ENCODE assay signal across 18 mouse cellular contexts in the genomic region with DNA sequence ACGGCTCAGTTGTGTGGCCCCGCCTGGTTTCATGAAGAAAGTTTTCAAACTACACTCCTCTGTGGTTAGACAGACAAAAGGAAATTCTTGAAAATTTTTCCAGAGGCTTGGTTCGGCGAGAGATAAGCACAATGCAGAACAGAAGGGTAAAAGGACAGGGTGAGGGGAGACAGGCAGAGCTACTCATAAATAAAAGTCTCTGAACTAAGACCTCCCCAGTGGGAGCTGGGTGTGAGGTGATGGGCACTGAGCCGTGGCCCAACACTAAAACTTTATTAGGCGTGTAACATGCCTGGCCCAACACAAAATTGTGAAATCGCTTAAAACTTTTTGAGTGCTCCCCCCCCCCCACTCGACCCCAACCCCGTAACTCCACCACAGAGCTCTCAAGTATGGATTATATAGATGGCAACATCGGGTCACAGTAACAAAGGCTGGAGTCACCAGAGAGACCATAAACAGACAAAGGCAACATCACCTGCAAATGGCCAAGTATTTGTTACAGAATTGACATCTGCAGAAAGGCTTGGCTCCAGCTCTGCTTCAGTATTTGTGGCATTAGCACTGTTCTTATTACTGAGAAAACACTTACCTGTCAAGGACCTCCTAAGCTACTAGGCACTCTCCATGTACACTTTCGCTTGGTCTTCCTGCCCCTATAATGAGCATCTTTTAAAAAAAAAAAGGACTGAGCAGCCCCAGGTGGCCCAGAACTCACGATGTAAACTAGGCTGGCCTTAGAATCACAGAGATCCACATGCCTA.
DNase-seq lines count a peak whose midpoint lies in the region; ATAC-seq and TF ChIP-seq lines count a peak whose summit lies in the region.
"Had no signal": no experiment of that assay in that cellular context is flagged by ENCODE, and none has a peak within 500 bp of the region (broad histone marks: within the 10 kb centered on the region; RNA-seq: fewer than 3 reads in every experiment).

No protein-coding gene starts in this region.

- H3K4me2 ChIP-seq in heart, embryonic 12.5 days: no peak overlapping the region
- peak overlapping the region; percentile 13 for H3K4me2 ChIP-seq in kidney, embryonic 15.5 days
- no peak overlapping the region for H3K4me2 ChIP-seq in CH12.LX (ENCODE audit: insufficient read depth, low read depth, poor library complexity, severe bottlenecking)
- H3K4me2 ChIP-seq: midbrain, embryonic 13.5 days; neural tube, embryonic 12.5 days had no signal

- no peaks in the 10 kb centered on the region for H3K79me2 ChIP-seq in CH12.LX (replicated peaks; ENCODE audit: control insufficient read depth, extremely low read depth, insufficient read depth, poor library complexity, severe bottlenecking)

- no peaks in the 10 kb centered on the region for H3K27me3 ChIP-seq in heart, embryonic 12.5 days (replicated peaks)
- peaks cover 8% of the 10 kb centered on the region; the same call in 1 of the 2 replicates for H3K27me3 ChIP-seq in kidney, embryonic 15.5 days
- H3K27me3 ChIP-seq in CH12.LX (replicated peaks): no peaks in the 10 kb centered on the region
- no peaks in the 10 kb centered on the region for H3K27me3 ChIP-seq in embryonic facial prominence, embryonic 10.5 days (replicated peaks; ENCODE audit: low read depth, poor library complexity, severe bottlenecking)
- H3K27me3 ChIP-seq: midbrain, embryonic 13.5 days; neural tube, embryonic 12.5 days had no signal

- H3K9me3 ChIP-seq in heart, embryonic 12.5 days (replicated peaks): 0 out of 2 replicates have a peak, but pooled peaks cover 5% of the 10 kb centered on the region
- H3K9me3 ChIP-seq in kidney, embryonic 15.5 days (replicated peaks): no peaks in the 10 kb centered on the region
- H3K9me3 ChIP-seq in CH12.LX (replicated peaks; ENCODE audit: low read length): peaks cover 7% of the 10 kb centered on the region
- no peaks in the 10 kb centered on the region for H3K9me3 ChIP-seq in embryonic facial prominence, embryonic 10.5 days
- H3K9me3 ChIP-seq: forebrain, embryonic 10.5 days; midbrain, embryonic 13.5 days; neural tube, embryonic 12.5 days had no signal

- no peak for TF ChIP-seq POLR2A in CH12.LX (IDR thresholded peaks at IDR 0.05; ENCODE audit: low read depth, low read length)
- TF ChIP-seq POLR2A in cortical plate, adult 2 months (IDR thresholded peaks at IDR 0.05; ENCODE audit: extremely low read depth, insufficient read depth, low read length): no peak

- H3K36me3 ChIP-seq in heart, embryonic 12.5 days: peaks cover 6% of the 10 kb centered on the region
- peaks cover 18% of the 10 kb centered on the region for H3K36me3 ChIP-seq in kidney, embryonic 15.5 days
- H3K36me3 ChIP-seq in CH12.LX (replicated peaks in 1 of 2; ENCODE audit: control insufficient read depth in 1 of 2, insufficient read depth in 1 of 2, low read length in 1 of 2): peaks cover 6 to 41% of the 10 kb centered on the region in 2 experiments
- peaks cover 3% of the 10 kb centered on the region; the same call in 1 of the 2 replicates for H3K36me3 ChIP-seq in embryonic facial prominence, embryonic 10.5 days (replicated peaks)
- H3K36me3 ChIP-seq: midbrain, embryonic 13.5 days; neural tube, embryonic 12.5 days had no signal

- peaks cover 35% of the 10 kb centered on the region for H3K4me1 ChIP-seq in heart, embryonic 12.5 days (replicated peaks)
- H3K4me1 ChIP-seq in kidney, embryonic 15.5 days: peaks cover 53% of the 10 kb centered on the region
- H3K4me1 ChIP-seq in CH12.LX (ENCODE audit: control insufficient read depth in 1 of 2, insufficient read depth in 2 of 2): peaks cover 8 to 26% of the 10 kb centered on the region in 2 experiments
- peaks cover 1% of the 10 kb centered on the region; the same call in 1 of the 2 replicates for H3K4me1 ChIP-seq in cortical plate, adult 2 months (ENCODE audit: control insufficient read depth, insufficient read depth, low read length)
- H3K4me1 ChIP-seq in embryonic facial prominence, embryonic 10.5 days: peaks cover 8% of the 10 kb centered on the region; the same call in 1 of the 2 replicates
- H3K4me1 ChIP-seq: forebrain, embryonic 10.5 days; midbrain, embryonic 13.5 days had no signal

- no peak overlapping the region; the same call in 1 of the 2 replicates for H3K27ac ChIP-seq in heart, embryonic 12.5 days (ENCODE audit: poor library complexity, severe bottlenecking)
- H3K27ac ChIP-seq in kidney, embryonic 15.5 days: peak overlapping the region; percentile 71
- H3K27ac ChIP-seq in CH12.LX (ENCODE audit: insufficient read depth, low read depth): no peak overlapping the region
- 0 out of 2 replicates have a peak overlapping the region, but pooled peaks have one; percentile 28 for H3K27ac ChIP-seq in cortical plate, adult 2 months (ENCODE audit: insufficient read depth, low read length)
- no peak overlapping the region for H3K27ac ChIP-seq in embryonic facial prominence, embryonic 10.5 days (replicated peaks)
- H3K27ac ChIP-seq: forebrain, embryonic 10.5 days; midbrain, embryonic 13.5 days; neural tube, embryonic 12.5 days had no signal

- dilution Hi-C loops in CH12.LX (cut with MboI; ENCODE audit: extremely low pct_ligation_motif_present, extremely low pct_unique_long_range_greater_than_20kb, low sequenced_read_pairs): no loop called here

- no peak for TF ChIP-seq RAD21 in CH12.LX (IDR thresholded peaks at IDR 0.05; ENCODE audit: low read depth, low read length)

- no peak overlapping the region for H3K9ac ChIP-seq in heart, embryonic 12.5 days
- H3K9ac ChIP-seq in kidney, embryonic 15.5 days: no peak overlapping the region
- no peak overlapping the region for H3K9ac ChIP-seq in CH12.LX (ENCODE audit: insufficient read depth, low read depth)
- H3K9ac ChIP-seq: forebrain, postnatal 0 days; midbrain, embryonic 13.5 days; neural tube, embryonic 12.5 days had no signal

- ATAC-seq in heart, embryonic 12.5 days (ENCODE audit: insufficient number of reproducible peaks, low FRiP score): 0 out of 2 replicates have a peak, but pooled peaks have one; percentile 37
- peak; percentile 92 for ATAC-seq in kidney, embryonic 15.5 days (replicated peaks; ENCODE audit: low FRiP score)
- ATAC-seq: forebrain, postnatal 0 days; inflammation-experienced regulatory T-cells, adult 6 months; midbrain, embryonic 13.5 days had no signal

- in situ Hi-C loops in CH12.LX (cut with MboI; ENCODE audit: low pct_ligation_motif_present, low pct_unique_long_range_greater_than_20kb, low sequenced_read_pairs): no loop called here

- H3K4me3 ChIP-seq in heart, embryonic 12.5 days: no peak overlapping the region
- H3K4me3 ChIP-seq in kidney, embryonic 15.5 days (replicated peaks): no peak overlapping the region
- H3K4me3 ChIP-seq in CH12.LX (replicated peaks in 1 of 3; ENCODE audit: low read depth in 2 of 3, low read length in 2 of 3, poor library complexity in 1 of 3): no peak overlapping the region
- H3K4me3 ChIP-seq in cortical plate, adult 2 months (ENCODE audit: insufficient read depth, low read length): no peak overlapping the region
- no peak overlapping the region for H3K4me3 ChIP-seq in embryonic facial prominence, embryonic 10.5 days
- H3K4me3 ChIP-seq: forebrain, embryonic 10.5 days; midbrain, embryonic 13.5 days; neural tube, embryonic 12.5 days had no signal

- TF ChIP-seq EP300 in CH12.LX (IDR thresholded peaks at IDR 0.05; ENCODE audit: low read length): peak; percentile 27; the same call in 1 of the 2 replicates

- TF ChIP-seq CTCF in CH12.LX (conservative IDR thresholded peaks at IDR 0.05 in 1 of 2, IDR thresholded peaks at IDR 0.05 in 1 of 2; ENCODE audit: low read depth in 2 of 2, low read length in 2 of 2): no peak
- no peak for TF ChIP-seq CTCF in cortical plate, adult 2 months (IDR thresholded peaks at IDR 0.05; ENCODE audit: extremely low read depth, insufficient read depth, low read length)

- 58% methylated on average over 12 of the region's 12 CpGs for WGBS in heart, embryonic 12.5 days
- WGBS in kidney, embryonic 15.5 days: 29% methylated on average over 12 of the region's 12 CpGs
- WGBS in embryonic facial prominence, embryonic 10.5 days: 85% methylated on average over 12 of the region's 12 CpGs

- no peak for DNase-seq in heart, postnatal 4 days
- DNase-seq in kidney, adult 11 months: no peak
- peak; percentile 12 for DNase-seq in CH12.LX (ENCODE audit: extremely low read depth)
- DNase-seq in right cerebral cortex, postnatal 25 days: no peak
- DNase-seq in embryonic facial prominence, embryonic 10.5 days (ENCODE audit: low spot score): no peak
- DNase-seq: adrenal gland, adult 2 months; B cell, adult 2 months; cerebellum, adult 9-11 months; forebrain, postnatal 0 days; liver; thymus, postnatal 25 days had no signal

TF ChIP-seq in CH12.LX, 34 proteins besides CTCF, POLR2A, EP300 and RAD21:
- TF ChIP-seq SIN3A (IDR thresholded peaks at IDR 0.05; ENCODE audit: low read length): 0 out of 2 replicates have a peak, but pooled peaks have one; percentile 19
- no peak for TF ChIP-seq HCFC1 (IDR thresholded peaks at IDR 0.05; ENCODE audit: low read depth, low read length)
- no peak for TF ChIP-seq E2F4 (IDR thresholded peaks at IDR 0.05; ENCODE audit: insufficient replicate concordance, low read depth, low read length)
- TF ChIP-seq GABPA (IDR thresholded peaks at IDR 0.05; ENCODE audit: insufficient replicate concordance, low read depth, low read length): no peak
- TF ChIP-seq MXI1 (IDR thresholded peaks at IDR 0.05; ENCODE audit: low read depth, low read length): no peak

Comparison
In these comparisons a context has a peak if more than half of its experiments do, and no peak if none do; other contexts are left out.
1. H3K27ac ChIP-seq: peak in kidney, embryonic 15.5 days (single experiment) and cortical plate, adult 2 months (single experiment); none in heart, embryonic 12.5 days (single experiment), CH12.LX (single experiment) and embryonic facial prominence, embryonic 10.5 days (single experiment).